Mouse (Mus musculus) bone marrow, adult 2 months (tissue): ENCODE results near the gene D6Ertd527e. TPM values are rescaled to one million over a fixed set of nuclear protein-coding genes. Genes with fewer than 3 reads are reported as not detected.

Experiments used
- H3K27ac ChIP-seq: fragments of 200-500 bp; 2 replicates; pipeline ENCODE4 v1.5.1; 2012; ENCODE audit warnings: low read depth, mild to moderate bottlenecking, control low read depth, inconsistent platforms, low read length; ENCODE audit not compliant: control insufficient read depth, poor library complexity, insufficient read depth
- H3K4me1 ChIP-seq: fragments of 200-500 bp; 2 replicates; pipeline ENCODE4 v1.6.1; 2011; ENCODE audit warnings: low read length; ENCODE audit not compliant: control insufficient read depth, insufficient read depth
- H3K4me3 ChIP-seq: fragments of 200-500 bp; replicated peaks from 2 replicates; pipeline ENCODE3; 2011; ENCODE audit warnings: mild to moderate bottlenecking, low read depth, low read length, control low read depth; ENCODE audit not compliant: control insufficient read depth
- CTCF ChIP-seq: fragments of 200-500 bp; IDR thresholded peaks from 2 replicates; pipeline ENCODE4 v1.5.1; 2011; ENCODE audit warnings: low read length, control low read depth; ENCODE audit not compliant: control insufficient read depth, insufficient read depth
- POLR2A ChIP-seq: fragments of 200-500 bp; IDR thresholded peaks from 2 replicates; pipeline ENCODE4 v1.6.1; 2011; ENCODE audit warnings: low read depth, mild to moderate bottlenecking, control low read depth, low read length, borderline replicate concordance; ENCODE audit not compliant: control insufficient read depth
- WGBS: fragments of 180-500 bp; shearing (Covaris S2); methylation state at CpG from one replicate; pipeline ENCODE4 v1.1.7; 2018; 5-methylcytosine and 5-hydroxymethylcytosine counted together
- polyA plus RNA-seq: library from polyadenylated mRNA; stranded (reverse); fragments of >200 nt; gene quantifications from 2 replicates; pipeline ENCODE4 v1.2.4, GENCODE M21; 2011; ENCODE audit warnings: low replicate concordance; ENCODE audit not compliant: missing spikeins, insufficient read depth, insufficient read length

D6Ertd527e gene
- polyA plus RNA-seq, 1 experiment = not detected

- Histone ChIP-seq H3K4me1 (peaks cover 5% of the 10 kb centered on the region), H3K27ac (peak overlapping the region; percentile 82), H3K4me3 (peak overlapping the region; percentile 19)
- peak; percentile 77; the same call in 1 of the 2 replicates for TF ChIP-seq POLR2A
- TF ChIP-seq CTCF = no peak
- WGBS = 8% methylated on average over 21 of the region's 21 CpGs
Measured at GRCm38 (mm10) chr6:87152461-87153230, 48.1 kb downstream of the D6Ertd527e start.

- Histone ChIP-seq H3K27ac (peak overlapping the region; percentile 82), H3K4me1 (peaks cover 5% of the 10 kb centered on the region), H3K4me3 (no peak overlapping the region)
- no peak for TF ChIP-seq CTCF
- TF ChIP-seq POLR2A = no peak
- 27% methylated on average over 7 of the region's 7 CpGs for WGBS
Measured at GRCm38 (mm10) chr6:87153231-87153580, 48.7 kb downstream of the D6Ertd527e start.

DNA sequence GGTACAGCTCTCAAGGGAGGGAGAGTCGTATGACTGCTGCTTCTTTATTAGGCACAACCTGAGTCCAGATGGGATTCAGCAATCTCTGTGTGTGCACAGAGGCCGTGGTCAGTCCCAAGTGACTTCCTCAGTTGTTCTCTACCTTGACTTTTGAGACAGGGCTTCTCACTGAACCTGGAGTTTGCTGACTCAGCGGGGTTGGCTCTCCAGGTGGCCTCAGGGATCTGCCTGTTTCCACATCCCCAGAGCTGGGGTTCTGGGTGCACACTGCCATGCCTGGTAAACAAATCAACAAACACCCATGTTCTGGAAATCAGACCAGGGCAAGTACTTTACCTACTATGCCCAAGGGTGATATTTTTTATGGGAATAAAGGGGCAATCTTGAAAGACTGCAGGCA is 49.3 kb downstream of the D6Ertd527e start:
- 73% methylated on average over 3 of the region's 3 CpGs for WGBS
- Histone ChIP-seq H3K27ac (peak overlapping the region; percentile 82), H3K4me1 (peaks cover 5% of the 10 kb centered on the region), H3K4me3 (no peak overlapping the region)
- no peak for TF ChIP-seq POLR2A
- no peak for TF ChIP-seq CTCF

- no peak overlapping the region for H3K4me3 ChIP-seq
- 84% methylated on average over 7 of the region's 7 CpGs for WGBS
- peaks cover 5% of the 10 kb centered on the region for H3K4me1 ChIP-seq
- TF ChIP-seq CTCF (no peak), POLR2A (no peak)
- H3K27ac ChIP-seq = no peak overlapping the region
Measured at GRCm38 (mm10) chr6:87158062-87158623, 53.6 kb downstream of the D6Ertd527e start.

GRCm38 (mm10) chr6:87160196-87160595 is 55.6 kb downstream of the D6Ertd527e start:
- WGBS = 85% methylated on average over 5 of the region's 5 CpGs
- TF ChIP-seq CTCF (no peak), POLR2A (no peak)
- Histone ChIP-seq H3K4me3 (no peak overlapping the region), H3K27ac (no peak overlapping the region), H3K4me1 (no peaks in the 10 kb centered on the region; the same call in 1 of the 2 replicates)

DNA sequence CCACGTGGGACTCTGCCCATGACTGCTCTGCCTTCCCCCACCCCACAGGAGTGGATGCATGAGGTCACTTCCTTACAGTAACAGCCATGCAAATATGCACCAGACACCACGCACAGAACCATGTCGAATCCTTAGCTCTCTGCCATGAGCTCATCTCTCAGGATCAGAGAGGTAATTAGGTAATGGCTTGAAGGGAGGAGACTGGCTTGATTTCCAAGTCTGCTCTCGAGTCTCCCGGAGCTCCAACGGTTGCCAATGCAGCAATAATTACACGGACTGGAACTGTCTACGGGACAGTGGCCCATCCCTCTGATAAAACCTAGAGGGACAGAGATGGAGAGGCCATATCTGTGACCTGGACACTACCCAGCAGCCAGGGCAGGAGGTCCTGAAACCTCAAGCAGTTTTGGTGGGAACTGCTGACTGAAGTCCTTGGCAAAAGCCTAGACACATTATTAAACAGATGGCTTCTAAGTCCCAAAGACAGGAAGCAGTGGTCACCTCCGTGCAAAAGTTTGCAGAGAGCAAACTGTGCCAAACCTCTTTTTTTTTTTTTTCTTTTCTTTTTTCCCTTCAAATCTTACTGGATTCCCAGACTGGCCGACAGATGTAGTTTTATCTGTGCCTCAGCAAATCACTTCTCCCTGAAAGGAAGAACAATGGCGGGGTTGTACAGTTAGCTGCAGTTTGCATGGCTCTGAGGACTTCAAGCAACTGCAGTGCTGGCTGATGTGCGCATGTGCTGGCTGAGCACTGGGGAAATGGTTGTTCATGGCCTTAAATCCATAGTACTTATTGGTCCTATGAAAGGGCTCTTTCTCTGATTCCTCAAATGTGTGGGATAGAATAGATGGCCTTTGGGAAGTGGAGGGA is 57.1 kb downstream of the D6Ertd527e start:
- WGBS = 54% methylated on average over 12 of the region's 12 CpGs
- H3K27ac ChIP-seq = no peak overlapping the region
- no peak for TF ChIP-seq POLR2A
- no peak for TF ChIP-seq CTCF
- no peaks in the 10 kb centered on the region; the same call in 1 of the 2 replicates for H3K4me1 ChIP-seq
- H3K4me3 ChIP-seq = no peak overlapping the region

Other genes with a start within 250 kb of the D6Ertd527e start
- gene Nfu1, start 95.5 kb upstream of the D6Ertd527e start, polyA plus RNA-seq = 25.4 and 65.4 TPM in 2 replicates
- gene Gfpt1, start 61.9 kb upstream of the D6Ertd527e start, polyA plus RNA-seq = 6.1 and 11.5 TPM in 2 replicates
- 2.1 and 5.3 TPM in 2 replicates for gene Antxr1, start 231.1 kb downstream of the D6Ertd527e start, polyA plus RNA-seq
- not detected in 2 replicates for gene Gkn1, start 246.2 kb downstream of the D6Ertd527e start, polyA plus RNA-seq